Mouse (Mus musculus): Measurements from ENCODE around the gene Kcnk7.

DNA sequence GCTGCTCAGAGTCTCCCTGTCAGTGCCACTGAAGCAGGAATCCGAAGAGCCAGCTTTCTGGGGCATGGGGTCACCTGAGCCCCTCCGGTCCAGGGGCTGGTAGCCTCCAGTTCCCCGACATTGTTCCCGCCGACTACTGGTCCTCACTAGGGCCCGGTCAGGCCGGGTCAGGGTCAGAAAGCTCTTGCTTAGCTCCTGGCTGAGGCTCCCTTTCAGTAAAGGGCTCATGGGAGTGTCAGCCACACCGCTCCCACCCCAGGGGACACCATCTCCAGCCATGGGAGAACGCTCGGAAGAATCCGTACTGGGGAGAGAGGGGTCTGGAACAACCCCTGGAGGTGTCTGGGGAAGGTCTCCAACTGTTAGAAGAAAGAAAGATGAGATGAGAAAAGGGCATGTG is 18.3 kb upstream of the Kcnk7 start:
- TF ChIP-seq POLR2A (IDR thresholded peaks at IDR 0.05; ENCODE audit: insufficient read depth, low read depth, low read length) (no peak), CTCF (IDR thresholded peaks at IDR 0.05; ENCODE audit: insufficient read depth, low read depth, low read length) (no peak)

Data from olfactory bulb, adult 2 months (tissue).